Mouse (Mus musculus) T-helper 2 cell (primary cell): ENCODE measurements around the gene Slc35f2.

Experiments used
- in situ Hi-C: fragments of 300-600 bp; cut with MboI, MseI; formaldehyde crosslinking; loops from one replicate; pipeline ENCODE4 v1.15.1; 2025; ENCODE audit warnings: high pct_unique_total_duplicates

Gene Slc35f2

DNA sequence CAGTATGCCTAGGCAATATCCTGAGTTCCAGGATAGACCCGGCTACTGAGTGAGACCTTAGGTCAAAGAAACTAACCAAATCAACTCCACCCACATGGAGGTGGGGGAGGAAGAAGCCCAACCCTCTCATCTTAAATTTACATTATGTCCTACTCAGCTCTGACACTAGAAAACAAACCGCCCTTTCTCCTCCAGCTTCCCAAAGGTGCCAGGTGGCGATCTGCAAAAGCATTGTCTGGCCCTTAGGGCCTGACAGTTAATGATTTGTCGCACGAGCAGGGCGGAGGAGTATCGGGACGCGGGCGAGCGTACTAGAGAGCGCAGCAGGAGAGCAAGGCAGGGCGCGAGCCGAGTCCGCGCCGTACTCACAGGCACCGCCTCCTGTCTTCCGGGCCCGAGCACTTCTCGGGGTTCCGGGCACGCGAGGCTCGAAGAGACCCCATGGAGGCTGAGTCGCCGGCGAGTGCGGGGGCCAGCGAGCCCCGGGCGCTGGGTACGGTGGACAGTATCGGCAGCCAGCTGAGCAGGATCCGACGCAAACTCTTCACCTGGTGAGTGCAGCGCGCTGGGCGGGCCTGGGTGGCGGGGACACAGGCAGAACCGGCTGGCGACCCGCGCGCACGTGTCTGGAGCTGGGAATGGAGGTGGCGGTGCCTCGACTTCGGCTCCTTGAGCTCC lies at the start of gene Slc35f2:
Slc35f2 (plus strand) TSS at position 195 of the 678 bp plus-strand sequence.
- in situ Hi-C loops = no loop called here

DNA sequence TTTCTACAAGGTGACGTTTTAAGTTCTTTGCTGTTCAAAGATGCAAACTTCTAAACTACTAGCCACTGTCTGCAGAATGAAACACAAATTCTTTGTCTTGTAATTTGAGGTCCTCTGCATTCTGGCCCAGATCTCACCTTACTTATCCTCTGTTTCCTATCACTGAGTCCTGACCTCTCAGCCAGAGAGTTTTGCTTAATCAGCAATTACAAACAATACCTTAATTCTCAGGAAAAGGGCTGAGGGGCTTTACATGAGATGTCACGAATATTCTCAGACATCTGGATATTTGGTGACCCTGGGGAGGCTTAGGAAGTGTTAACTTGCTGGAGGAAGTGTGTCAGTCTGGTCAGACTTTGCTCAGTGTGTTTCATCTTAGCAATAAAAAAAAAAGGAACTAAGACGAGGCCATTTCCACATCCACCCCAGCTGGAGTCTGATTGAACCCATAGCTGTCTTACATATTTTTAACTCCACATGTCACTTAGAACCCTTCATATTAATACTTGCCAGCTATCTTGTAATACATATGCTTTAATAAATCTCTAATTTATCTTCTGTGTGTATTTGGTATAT lies 30.4 kb upstream of the Slc35f2 start:
- in situ Hi-C loops = no loop called here

GRCm38 (mm10) chr9:53750411-53750810 lies 20.9 kb upstream of the Slc35f2 start:
- in situ Hi-C loops = loop anchor here (5.0 kb wide), 1 partner anchor 67 kb away; no protein-coding TSS in a partner anchor

DNA sequence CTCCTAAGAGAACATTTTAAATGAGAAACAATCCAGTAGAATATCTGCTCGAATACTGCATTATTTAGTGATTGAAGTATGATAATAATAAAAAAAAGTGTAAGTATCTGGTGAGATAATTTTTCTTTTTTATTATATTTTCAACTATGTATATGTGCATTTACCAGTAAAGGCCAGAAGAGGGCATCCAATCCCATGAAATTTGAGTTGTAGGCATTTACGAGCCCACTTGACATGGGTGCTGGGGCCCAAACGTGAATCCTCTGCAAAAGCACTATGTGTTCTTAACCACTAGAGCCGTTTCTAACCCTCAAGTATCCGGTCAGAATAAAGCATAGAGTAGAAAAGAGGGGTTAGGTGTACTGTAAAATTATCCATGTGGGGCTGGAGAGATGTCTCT lies 20.4 kb upstream of the Slc35f2 start:
- in situ Hi-C loops = loop anchor here (5.0 kb wide), 1 partner anchor 66 kb away; no protein-coding TSS in a partner anchor

- in situ Hi-C loops = loop anchor here (5.0 kb wide), 2 partner anchors 48 to 62 kb away; partner anchors contain the start of gene Rab39
Measured at GRCm38 (mm10) chr9:53754801-53755200, 16.5 kb upstream of the Slc35f2 start.

GRCm38 (mm10) chr9:53758142-53758541 lies 13.2 kb upstream of the Slc35f2 start:
- in situ Hi-C loops = loop anchor here (5.0 kb wide), 1 partner anchor 51 kb away; the partner anchor contains the start of gene Rab39

- in situ Hi-C loops = no loop called here
Measured at GRCm38 (mm10) chr9:53764697-53765096, 6.6 kb upstream of the Slc35f2 start.

DNA sequence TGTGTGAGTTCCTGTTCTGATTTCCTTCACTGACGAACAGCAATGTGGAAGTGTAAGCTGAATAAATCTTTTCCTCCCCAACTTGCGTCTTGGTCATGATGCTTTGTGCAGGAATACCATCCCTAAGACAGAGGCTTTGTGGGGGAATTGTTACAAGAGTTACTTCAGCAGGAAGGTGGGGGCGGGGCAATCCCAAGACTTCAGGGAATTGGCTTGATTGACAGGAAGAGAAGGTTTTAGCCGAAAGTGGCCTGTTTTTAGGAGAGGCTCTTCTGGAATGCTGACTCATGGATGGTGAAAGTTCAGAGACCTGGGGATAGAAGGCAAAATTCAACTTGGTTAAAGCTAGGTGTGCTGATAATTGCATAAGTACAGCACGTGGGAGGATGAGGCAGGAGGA lies 2.9 kb upstream of the Slc35f2 start:
- in situ Hi-C loops = no loop called here

DNA sequence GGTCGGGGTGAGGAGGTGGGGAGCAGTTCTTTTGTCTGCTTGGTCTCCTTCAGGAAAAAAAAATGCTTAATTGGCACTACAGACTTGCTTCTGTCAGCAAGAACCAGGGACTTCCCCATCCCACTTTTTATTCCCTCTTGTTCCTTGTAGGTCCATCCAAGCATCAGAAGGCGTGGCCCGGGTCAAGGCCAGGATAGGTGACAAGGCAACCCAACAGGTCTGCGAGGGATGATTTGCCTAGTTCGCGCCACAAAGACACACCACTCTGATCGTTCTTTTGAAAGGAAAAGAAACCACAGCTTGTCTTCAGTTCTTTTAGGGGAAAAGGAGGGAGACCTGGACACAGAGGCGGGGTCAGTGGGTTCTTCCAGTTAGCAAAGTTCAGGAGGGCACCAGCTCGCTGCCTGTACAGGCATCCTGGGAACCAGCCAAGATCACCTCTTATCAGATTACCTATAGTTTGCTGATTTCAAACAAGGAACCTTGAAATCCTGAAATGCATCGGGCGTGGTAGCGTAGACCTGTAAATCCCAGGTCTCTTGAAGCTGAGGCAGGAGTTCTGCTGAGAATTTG lies 481 bp upstream of the Slc35f2 start:
- in situ Hi-C loops = no loop called here

DNA sequence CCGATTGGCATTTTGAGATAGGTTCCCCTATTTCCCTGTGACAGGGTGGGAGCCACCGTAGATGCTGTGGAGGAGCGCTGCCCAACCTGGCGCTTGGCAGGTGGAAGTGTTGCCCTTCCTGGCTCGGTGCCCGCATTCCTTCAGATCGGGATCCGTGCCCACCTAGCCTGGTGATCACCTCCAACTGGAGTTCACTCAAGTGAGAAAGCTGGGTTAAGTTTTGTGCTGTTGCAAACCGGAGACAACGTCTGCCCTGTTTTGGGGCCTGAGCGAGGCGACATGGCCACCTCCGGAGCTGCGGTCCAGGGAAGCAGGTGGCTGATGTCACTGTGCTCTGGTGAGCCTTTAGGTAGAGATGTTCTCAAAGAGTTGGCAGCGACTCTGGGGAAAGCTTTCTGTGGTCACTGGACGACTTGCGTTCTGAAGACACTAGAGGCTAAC lies 803 bp downstream of the Slc35f2 start:
- in situ Hi-C loops = no loop called here

DNA sequence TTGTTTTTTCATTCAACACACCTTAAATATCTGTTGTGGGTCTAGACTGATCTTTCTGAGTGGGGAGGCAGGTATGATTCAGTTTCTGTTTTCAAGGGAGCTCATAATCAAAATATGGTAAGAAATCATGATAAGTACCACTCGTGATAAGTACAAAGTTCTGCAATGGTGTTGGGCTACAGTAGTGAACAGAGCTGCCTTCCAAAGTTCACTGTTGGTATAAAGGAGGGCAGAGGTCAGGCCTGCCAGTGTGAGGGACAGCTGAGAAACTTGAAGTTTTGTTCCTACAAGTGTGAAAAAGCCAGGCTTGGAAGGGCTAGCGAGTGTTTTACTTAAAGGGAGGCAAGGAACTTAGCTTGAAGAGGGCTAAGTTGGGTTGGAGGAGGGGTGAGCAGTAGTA lies 4.2 kb downstream of the Slc35f2 start:
- in situ Hi-C loops = no loop called here

DNA sequence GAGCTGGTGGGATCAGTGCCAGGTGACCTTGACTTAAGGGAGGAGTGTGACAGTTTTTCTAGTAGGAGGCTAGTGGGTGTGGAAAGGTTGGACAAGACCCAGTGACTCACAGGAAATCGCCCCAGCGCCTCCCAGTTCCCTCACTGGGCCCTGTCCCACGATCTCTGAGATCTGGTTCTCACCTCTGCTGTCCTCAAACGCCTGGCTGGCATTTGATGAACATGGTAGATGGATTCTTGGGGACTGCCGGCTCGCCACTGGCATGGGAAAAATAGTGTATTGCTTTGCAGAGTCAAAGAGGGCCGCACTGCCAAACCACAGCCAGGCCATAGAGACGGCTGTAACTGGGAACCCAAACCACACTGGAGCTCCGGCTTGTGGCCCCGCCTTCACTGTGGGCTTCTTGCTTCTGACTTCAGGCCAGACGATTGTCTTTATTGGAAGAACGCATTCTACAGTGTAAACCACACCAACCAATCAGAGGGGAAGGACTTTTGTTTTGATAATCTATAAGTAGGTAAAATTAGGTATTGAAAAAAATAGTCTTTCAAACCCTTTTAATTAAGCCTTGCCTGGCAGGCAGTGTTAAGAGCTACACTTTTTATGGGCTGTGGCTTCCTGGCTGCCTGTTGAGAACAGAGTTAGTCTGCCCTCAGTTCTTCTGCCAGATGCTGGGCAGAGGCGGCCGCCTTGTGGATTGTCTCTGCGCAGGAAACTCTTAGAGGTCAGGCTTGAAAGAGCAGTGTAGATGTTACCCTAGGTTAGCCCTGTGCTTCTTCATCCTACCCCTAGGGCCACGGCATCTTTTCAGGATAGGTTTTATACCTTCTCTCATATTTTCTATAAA lies 15.4 kb downstream of the Slc35f2 start:
- in situ Hi-C loops = no loop called here

DNA sequence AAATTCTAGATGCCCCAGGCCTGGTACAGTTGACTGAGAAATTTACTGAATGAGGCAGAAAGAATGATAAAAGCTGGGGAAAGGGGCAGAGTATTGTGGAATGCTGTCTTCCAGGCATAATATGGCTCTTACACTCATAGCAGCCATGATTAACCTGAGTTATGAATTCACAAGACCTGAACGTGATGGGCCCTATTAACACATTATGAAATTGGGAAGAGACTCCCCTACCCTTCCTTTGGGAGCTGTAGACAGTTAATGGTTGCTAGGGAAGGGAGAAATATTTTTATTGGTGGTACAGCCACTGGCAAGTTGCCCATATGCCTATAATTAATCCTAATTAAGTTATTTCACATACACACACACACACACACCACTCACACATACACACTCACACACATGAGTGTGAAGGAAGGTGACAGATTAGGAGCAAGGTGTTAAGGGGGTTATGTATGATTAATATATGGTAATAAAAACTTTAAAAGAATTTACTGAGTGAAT lies 22.5 kb downstream of the Slc35f2 start:
- in situ Hi-C loops = no loop called here

DNA sequence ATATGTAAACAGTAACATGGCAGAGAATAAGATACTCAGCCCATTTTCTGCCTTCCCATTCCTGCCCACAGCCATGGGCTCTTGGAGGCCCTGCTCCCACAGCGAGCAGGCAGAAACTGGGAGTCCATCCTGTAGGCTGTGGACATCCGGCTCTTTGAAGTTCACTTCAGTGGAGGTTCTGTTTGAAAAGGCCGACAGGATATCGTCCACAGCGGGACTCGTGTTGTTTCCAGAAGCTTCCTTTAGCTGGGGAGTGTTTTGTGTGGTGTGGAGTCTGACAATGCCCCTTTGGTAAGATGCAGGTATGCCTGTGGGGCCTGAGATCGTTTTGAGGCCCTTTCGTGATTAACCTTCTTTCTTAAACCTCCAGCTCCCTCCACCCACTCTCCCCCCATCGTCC lies 23.2 kb downstream of the Slc35f2 start:
- in situ Hi-C loops = no loop called here

DNA sequence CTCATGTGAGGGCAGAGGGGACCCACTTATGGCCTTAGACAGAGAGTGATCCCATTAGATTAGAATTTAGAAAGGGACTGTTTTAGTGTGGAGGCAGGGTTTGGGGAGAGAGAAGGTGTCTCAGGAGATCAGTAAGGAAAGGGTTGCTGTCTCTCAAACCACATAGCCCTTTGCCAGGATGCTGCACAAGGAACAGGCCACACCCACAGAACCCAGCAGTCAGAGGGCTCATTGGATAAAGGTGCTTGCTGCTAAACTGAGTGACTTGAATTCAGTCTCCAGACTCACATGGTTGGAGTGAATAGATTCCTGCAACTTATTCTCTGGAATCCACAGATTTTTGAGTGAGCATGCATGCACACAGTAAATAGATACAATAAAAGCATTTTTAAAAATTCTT lies 24.0 kb downstream of the Slc35f2 start:
- in situ Hi-C loops = no loop called here

GRCm38 (mm10) chr9:53796386-53796785 lies 25.0 kb downstream of the Slc35f2 start:
- in situ Hi-C loops = no loop called here

DNA sequence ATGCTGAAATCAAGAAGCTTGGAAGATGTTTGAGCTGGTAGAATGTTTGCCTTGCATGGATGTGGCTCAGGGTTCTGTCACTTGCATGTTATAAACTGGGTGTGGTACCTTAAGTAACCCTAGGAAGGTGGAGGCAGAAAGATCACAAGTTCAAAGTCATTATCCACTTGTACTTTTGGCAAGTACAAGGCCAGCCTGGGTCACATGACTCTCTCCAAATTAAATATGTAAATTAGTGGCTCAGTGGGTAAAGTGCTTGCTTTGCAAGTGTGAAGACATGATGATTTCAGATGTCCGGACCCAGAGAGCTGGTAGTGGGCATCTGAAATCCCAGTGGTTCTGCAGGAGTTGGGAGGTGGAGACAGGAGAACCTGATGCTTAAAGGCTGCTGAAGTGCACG lies 25.8 kb downstream of the Slc35f2 start:
- in situ Hi-C loops = no loop called here

DNA sequence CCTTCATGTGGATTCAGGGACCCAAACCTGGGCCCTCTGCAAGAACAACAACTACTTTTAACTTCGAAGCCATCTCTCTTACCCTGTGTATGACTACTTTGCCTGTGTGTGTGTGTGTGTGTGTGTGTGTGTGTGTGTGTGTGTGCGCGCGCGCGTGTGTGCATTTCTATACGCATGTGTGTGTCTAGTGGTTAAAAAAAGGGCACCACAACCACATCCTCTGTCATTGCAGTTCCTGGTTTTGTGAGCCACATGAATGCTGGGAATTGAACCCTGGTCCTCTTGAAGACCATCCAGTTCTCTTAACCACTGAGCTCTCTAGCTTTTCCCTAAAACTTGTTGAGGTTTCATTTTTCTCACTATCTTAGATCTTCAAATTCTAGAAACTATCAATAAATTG lies 31.6 kb downstream of the Slc35f2 start:
- in situ Hi-C loops = no loop called here

DNA sequence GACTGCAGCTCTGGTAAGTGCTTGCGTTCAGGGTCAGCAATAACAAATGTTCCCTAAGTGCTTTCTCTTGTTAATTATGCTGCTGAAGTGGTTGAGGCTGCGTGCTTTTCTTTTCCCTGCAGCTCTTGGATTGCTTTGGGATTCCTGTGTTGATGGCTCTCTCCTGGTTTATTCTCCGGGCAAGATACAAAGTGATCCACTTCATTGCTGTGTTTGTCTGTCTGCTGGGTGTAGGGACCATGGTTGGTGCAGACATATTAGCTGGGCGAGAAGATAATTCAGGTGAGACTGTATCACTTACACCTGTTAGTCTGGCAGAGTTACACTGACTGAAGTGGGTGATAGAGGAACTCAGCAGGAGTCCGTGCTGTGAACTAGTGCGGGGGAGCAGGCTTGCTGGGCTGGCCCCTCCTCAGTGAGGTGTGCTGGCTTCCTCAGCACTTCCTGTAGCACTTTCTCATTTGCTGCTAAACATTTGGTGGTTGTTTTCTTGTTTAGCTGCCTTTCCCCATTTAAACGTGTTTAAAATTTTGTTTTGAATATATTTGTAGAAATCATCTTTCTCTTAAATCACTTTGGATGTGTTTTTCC lies 35.3 kb downstream of the Slc35f2 start:
- in situ Hi-C loops = no loop called here

DNA sequence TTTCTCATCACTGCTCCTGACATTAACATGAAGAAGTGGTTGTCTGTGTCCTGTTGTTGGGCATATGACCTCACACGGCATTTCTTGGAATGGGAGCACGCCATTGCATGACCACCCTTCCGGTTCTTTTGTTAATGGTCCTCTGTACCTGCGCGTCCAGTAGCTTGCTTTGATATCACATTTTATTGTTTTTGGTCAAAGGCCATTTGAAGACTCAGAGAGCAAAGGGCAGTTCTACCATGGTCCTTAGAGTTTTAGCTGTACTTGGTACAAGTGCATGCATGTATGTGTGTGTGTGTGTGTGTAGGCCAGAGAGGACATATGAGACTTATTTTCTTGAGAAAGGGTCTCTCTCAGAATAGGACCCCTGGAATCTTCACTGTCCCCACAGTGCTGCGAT lies 42.1 kb downstream of the Slc35f2 start:
- in situ Hi-C loops = no loop called here

GRCm38 (mm10) chr9:53818760-53819159 lies 47.4 kb downstream of the Slc35f2 start:
- in situ Hi-C loops = loop anchor here (5.0 kb wide), 1 partner anchor 66 kb away; no protein-coding TSS in a partner anchor
